Mouse (Mus musculus): ENCODE results near the gene Slc35d1. TPM values are rescaled to one million over a fixed set of nuclear protein-coding genes. Genes with fewer than 3 reads are reported as not detected.
A peak's percentile ranks its signal among the peaks of the same experiment; 100 is the strongest.

Gene Slc35d1
- polyA plus RNA-seq, 1 experiment from 2014 or later = 10.9 TPM

- no peak for ATAC-seq (ENCODE audit: low FRiP score)
- no peaks in the 10 kb centered on the region for H3K36me3 ChIP-seq (ENCODE audit: control insufficient read depth, insufficient read depth, low read length)
- DNase-seq (ENCODE audit: low spot score) = no peak
- no peak overlapping the region for H3K9ac ChIP-seq (ENCODE audit: low read depth, low read length)
- no peak overlapping the region for H3K4me3 ChIP-seq (ENCODE audit: low read depth, low read length)
- H3K4me1 ChIP-seq (replicated peaks; ENCODE audit: control insufficient read depth, insufficient read depth, low read length) = no peaks in the 10 kb centered on the region
- no peak overlapping the region for H3K27ac ChIP-seq (ENCODE audit: low read depth, low read length)
- no peaks in the 10 kb centered on the region for H3K27me3 ChIP-seq (ENCODE audit: control insufficient read depth, insufficient read depth, low read length)
- 23% methylated on average over 2 of the region's 2 CpGs for WGBS
- no peak overlapping the region for H3K4me2 ChIP-seq (replicated peaks; ENCODE audit: low read depth, low read length)
- no peaks in the 10 kb centered on the region for H3K9me3 ChIP-seq (ENCODE audit: control insufficient read depth, low read length)
Observed at GRCm38 (mm10) chr4:103232156-103232555, 17.2 kb upstream of the Slc35d1 start.

- Histone ChIP-seq H3K9ac (ENCODE audit: low read depth, low read length) (no peak overlapping the region), H3K9me3 (ENCODE audit: control insufficient read depth, low read length) (no peaks in the 10 kb centered on the region), H3K4me3 (ENCODE audit: low read depth, low read length) (no peak overlapping the region), H3K36me3 (ENCODE audit: control insufficient read depth, insufficient read depth, low read length) (no peaks in the 10 kb centered on the region), H3K4me1 (replicated peaks; ENCODE audit: control insufficient read depth, insufficient read depth, low read length) (no peaks in the 10 kb centered on the region), H3K4me2 (replicated peaks; ENCODE audit: low read depth, low read length) (no peak overlapping the region), H3K27ac (ENCODE audit: low read depth, low read length) (no peak overlapping the region), H3K27me3 (ENCODE audit: control insufficient read depth, insufficient read depth, low read length) (no peaks in the 10 kb centered on the region)
- 39% methylated on average over 9 of the region's 9 CpGs for WGBS
- ATAC-seq (ENCODE audit: low FRiP score) (no peak), DNase-seq (ENCODE audit: low spot score) (no peak)
Observed at GRCm38 (mm10) chr4:103222854-103223253, 7.9 kb upstream of the Slc35d1 start.

- H3K4me1 ChIP-seq (replicated peaks; ENCODE audit: control insufficient read depth, insufficient read depth, low read length) = no peaks in the 10 kb centered on the region
- H3K27me3 ChIP-seq (ENCODE audit: control insufficient read depth, insufficient read depth, low read length) = no peaks in the 10 kb centered on the region
- no peaks in the 10 kb centered on the region for H3K9me3 ChIP-seq (ENCODE audit: control insufficient read depth, low read length)
- H3K27ac ChIP-seq (ENCODE audit: low read depth, low read length) = no peak overlapping the region
- H3K36me3 ChIP-seq (ENCODE audit: control insufficient read depth, insufficient read depth, low read length) = no peaks in the 10 kb centered on the region
- whole genome bisulfite sequencing = 83% methylated on average over 6 of the region's 6 CpGs
- no peak for DNase-seq (ENCODE audit: low spot score)
- no peak overlapping the region for H3K4me3 ChIP-seq (ENCODE audit: low read depth, low read length)
- ATAC-seq (ENCODE audit: low FRiP score) = no peak
- H3K4me2 ChIP-seq (replicated peaks; ENCODE audit: low read depth, low read length) = no peak overlapping the region
- H3K9ac ChIP-seq (ENCODE audit: low read depth, low read length) = no peak overlapping the region
Observed at GRCm38 (mm10) chr4:103221789-103222188, 6.8 kb upstream of the Slc35d1 start.

GRCm38 (mm10) chr4:103219011-103219410, 4.0 kb upstream of the Slc35d1 start:
- Histone ChIP-seq H3K4me2 (replicated peaks; ENCODE audit: low read depth, low read length) (no peak overlapping the region), H3K9me3 (ENCODE audit: control insufficient read depth, low read length) (no peaks in the 10 kb centered on the region), H3K9ac (ENCODE audit: low read depth, low read length) (no peak overlapping the region), H3K27ac (ENCODE audit: low read depth, low read length) (no peak overlapping the region), H3K36me3 (ENCODE audit: control insufficient read depth, insufficient read depth, low read length) (no peaks in the 10 kb centered on the region), H3K4me1 (replicated peaks; ENCODE audit: control insufficient read depth, insufficient read depth, low read length) (no peaks in the 10 kb centered on the region), H3K27me3 (ENCODE audit: control insufficient read depth, insufficient read depth, low read length) (no peaks in the 10 kb centered on the region), H3K4me3 (ENCODE audit: low read depth, low read length) (no peak overlapping the region)
- DNase-seq (ENCODE audit: low spot score) (no peak), ATAC-seq (ENCODE audit: low FRiP score) (no peak)
- 71% methylated on average over 5 of the region's 5 CpGs for WGBS

GRCm38 (mm10) chr4:103216046-103216445, 1.1 kb upstream of the Slc35d1 start:
- Histone ChIP-seq H3K9ac (ENCODE audit: low read depth, low read length) (no peak overlapping the region), H3K27me3 (ENCODE audit: control insufficient read depth, insufficient read depth, low read length) (no peaks in the 10 kb centered on the region), H3K36me3 (ENCODE audit: control insufficient read depth, insufficient read depth, low read length) (no peaks in the 10 kb centered on the region), H3K4me1 (replicated peaks; ENCODE audit: control insufficient read depth, insufficient read depth, low read length) (no peaks in the 10 kb centered on the region), H3K4me3 (ENCODE audit: low read depth, low read length) (no peak overlapping the region), H3K4me2 (replicated peaks; ENCODE audit: low read depth, low read length) (no peak overlapping the region), H3K27ac (ENCODE audit: low read depth, low read length) (no peak overlapping the region), H3K9me3 (ENCODE audit: control insufficient read depth, low read length) (no peaks in the 10 kb centered on the region)
- no peak for ATAC-seq (ENCODE audit: low FRiP score)
- no peak for DNase-seq (ENCODE audit: low spot score)
- WGBS = 87% methylated on average over 6 of the region's 6 CpGs

GRCm38 (mm10) chr4:103214498-103214924, 453 bp downstream of the Slc35d1 start:
- Histone ChIP-seq H3K27ac (ENCODE audit: low read depth, low read length) (peak overlapping the region; percentile 97), H3K4me1 (replicated peaks; ENCODE audit: control insufficient read depth, insufficient read depth, low read length) (no peaks in the 10 kb centered on the region), H3K27me3 (ENCODE audit: control insufficient read depth, insufficient read depth, low read length) (no peaks in the 10 kb centered on the region), H3K4me2 (replicated peaks; ENCODE audit: low read depth, low read length) (peak overlapping the region; percentile 65), H3K36me3 (ENCODE audit: control insufficient read depth, insufficient read depth, low read length) (no peaks in the 10 kb centered on the region), H3K4me3 (ENCODE audit: low read depth, low read length) (peak overlapping the region; percentile 83), H3K9me3 (ENCODE audit: control insufficient read depth, low read length) (no peaks in the 10 kb centered on the region), H3K9ac (ENCODE audit: low read depth, low read length) (peak overlapping the region; percentile 99)
- peak; percentile 79 for ATAC-seq (ENCODE audit: low FRiP score)
- under 1% methylated on average over 39 of the region's 48 CpGs for WGBS
- peak; percentile 74 for DNase-seq (ENCODE audit: low spot score)

GRCm38 (mm10) chr4:103213859-103214497, 986 bp downstream of the Slc35d1 start:
- H3K9ac ChIP-seq (ENCODE audit: low read depth, low read length) = peak overlapping the region; percentile 99
- ATAC-seq (ENCODE audit: low FRiP score) = no peak
- no peaks in the 10 kb centered on the region for H3K9me3 ChIP-seq (ENCODE audit: control insufficient read depth, low read length)
- peak; percentile 42 for DNase-seq (ENCODE audit: low spot score)
- WGBS = 4% methylated on average over 30 of the region's 30 CpGs
- peak overlapping the region; percentile 97 for H3K27ac ChIP-seq (ENCODE audit: low read depth, low read length)
- H3K4me3 ChIP-seq (ENCODE audit: low read depth, low read length) = peak overlapping the region; percentile 83
- H3K4me2 ChIP-seq (replicated peaks; ENCODE audit: low read depth, low read length) = peak overlapping the region; percentile 65
- no peaks in the 10 kb centered on the region for H3K27me3 ChIP-seq (ENCODE audit: control insufficient read depth, insufficient read depth, low read length)
- no peaks in the 10 kb centered on the region for H3K36me3 ChIP-seq (ENCODE audit: control insufficient read depth, insufficient read depth, low read length)
- H3K4me1 ChIP-seq (replicated peaks; ENCODE audit: control insufficient read depth, insufficient read depth, low read length) = no peaks in the 10 kb centered on the region

GRCm38 (mm10) chr4:103208553-103208952, 6.4 kb downstream of the Slc35d1 start:
- no peak for DNase-seq (ENCODE audit: low spot score)
- ATAC-seq (ENCODE audit: low FRiP score) = no peak
- WGBS = 92% methylated on average over 1 of the region's 1 CpGs
- H3K36me3 ChIP-seq (ENCODE audit: control insufficient read depth, insufficient read depth, low read length) = no peaks in the 10 kb centered on the region
- H3K4me2 ChIP-seq (replicated peaks; ENCODE audit: low read depth, low read length) = no peak overlapping the region
- no peaks in the 10 kb centered on the region for H3K9me3 ChIP-seq (ENCODE audit: control insufficient read depth, low read length)
- no peaks in the 10 kb centered on the region for H3K27me3 ChIP-seq (ENCODE audit: control insufficient read depth, insufficient read depth, low read length)
- no peaks in the 10 kb centered on the region for H3K4me1 ChIP-seq (replicated peaks; ENCODE audit: control insufficient read depth, insufficient read depth, low read length)
- no peak overlapping the region for H3K9ac ChIP-seq (ENCODE audit: low read depth, low read length)
- no peak overlapping the region for H3K27ac ChIP-seq (ENCODE audit: low read depth, low read length)
- H3K4me3 ChIP-seq (ENCODE audit: low read depth, low read length) = no peak overlapping the region

- H3K36me3 ChIP-seq (ENCODE audit: control insufficient read depth, insufficient read depth, low read length) = no peaks in the 10 kb centered on the region
- 96% methylated on average over 2 of the region's 2 CpGs for WGBS
Observed at GRCm38 (mm10) chr4:103203646-103204045, 11.3 kb downstream of the Slc35d1 start.

More at GRCm38 (mm10) chr4:103203646-103204045, 11.3 kb downstream of the Slc35d1 start:
- no peak overlapping the region for H3K4me2 ChIP-seq (replicated peaks; ENCODE audit: low read depth, low read length)
- no peaks in the 10 kb centered on the region for H3K27me3 ChIP-seq (ENCODE audit: control insufficient read depth, insufficient read depth, low read length)
- ATAC-seq (ENCODE audit: low FRiP score) (no peak), DNase-seq (ENCODE audit: low spot score) (no peak)
- no peak overlapping the region for H3K9ac ChIP-seq (ENCODE audit: low read depth, low read length)
- no peaks in the 10 kb centered on the region for H3K4me1 ChIP-seq (replicated peaks; ENCODE audit: control insufficient read depth, insufficient read depth, low read length)
- H3K9me3 ChIP-seq (ENCODE audit: control insufficient read depth, low read length) = no peaks in the 10 kb centered on the region
- no peak overlapping the region for H3K4me3 ChIP-seq (ENCODE audit: low read depth, low read length)
- H3K27ac ChIP-seq (ENCODE audit: low read depth, low read length) = no peak overlapping the region
